Mouse (Mus musculus) c-Kit-positive CD71-negative TER-119-negative erythroid progenitor cells, embryonic 14.5 days (primary cell): ENCODE measurements around the gene Spryd3.

Experiments used
- DNase-seq: peaks from one replicate; pipeline ENCODE4 v3.0.0-alpha.2; 2013; ENCODE audit warnings: low read depth

Spryd3 gene

GRCm38 (mm10) chr15:102112827-102113226, 23.2 kb downstream of the Spryd3 start:
- DNase-seq: no peak

DNA sequence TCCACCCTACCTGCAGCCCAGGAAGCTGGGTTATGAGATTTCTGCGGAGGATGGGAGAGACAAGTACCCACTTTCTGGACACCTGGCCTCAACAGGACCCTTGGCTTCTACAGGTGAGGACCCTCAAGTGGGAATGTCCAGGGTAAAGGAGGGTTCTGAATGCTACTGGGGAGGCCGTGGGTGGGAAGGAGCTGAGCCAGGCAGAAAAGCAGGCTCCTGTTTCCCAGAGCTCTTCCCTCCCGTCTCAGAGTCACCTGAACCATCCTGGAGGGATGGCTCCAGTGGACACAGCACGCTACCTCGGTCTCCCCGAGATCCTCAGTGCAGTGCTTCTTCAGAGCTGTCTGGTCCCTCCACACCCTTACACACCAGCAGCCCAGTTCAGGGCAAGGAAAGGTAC, 23.9 kb downstream of the Spryd3 start:
- DNase-seq: no peak

DNA sequence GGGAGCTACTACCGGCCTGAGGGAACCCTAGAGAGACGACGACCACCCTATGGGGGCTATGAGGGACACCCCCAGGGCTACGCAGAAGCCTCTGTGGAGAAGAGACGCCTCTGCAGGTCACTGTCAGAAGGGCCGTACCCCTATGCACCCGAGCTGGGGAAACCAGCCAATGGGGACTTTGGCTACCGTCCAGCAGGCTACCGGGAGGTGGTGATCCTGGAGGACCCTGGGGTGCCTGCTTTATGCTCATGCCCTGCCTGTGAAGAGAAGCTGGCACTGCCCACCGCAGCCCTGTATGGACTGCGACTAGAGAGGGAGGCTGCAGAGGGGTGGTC, 24.6 kb downstream of the Spryd3 start:
- no peak for DNase-seq

GRCm38 (mm10) chr15:102110701-102111494, 25.1 kb downstream of the Spryd3 start:
- no peak for DNase-seq

DNA sequence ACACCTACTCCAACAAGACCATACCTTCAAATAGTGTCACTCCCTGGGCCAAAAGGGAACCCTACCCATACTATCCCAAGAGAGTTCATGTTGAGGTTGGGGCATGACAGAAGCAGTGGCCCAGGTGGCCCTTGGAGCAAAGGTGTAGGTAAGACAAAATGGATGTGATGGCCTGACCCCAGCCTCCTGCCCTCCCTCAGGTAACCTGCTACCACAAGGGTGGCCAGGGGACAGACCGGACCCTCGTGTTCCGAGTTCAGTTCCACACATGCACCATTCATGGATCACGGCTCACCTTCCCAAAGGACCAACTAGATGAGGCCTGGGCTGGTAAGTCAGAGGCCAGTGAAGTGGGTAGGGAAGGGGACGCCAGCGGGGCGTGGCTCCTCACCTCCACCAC, 25.8 kb downstream of the Spryd3 start:
- DNase-seq: no peak

GRCm38 (mm10) chr15:102108651-102109525, 27.1 kb downstream of the Spryd3 start:
- DNase-seq: peak; percentile 80

DNA sequence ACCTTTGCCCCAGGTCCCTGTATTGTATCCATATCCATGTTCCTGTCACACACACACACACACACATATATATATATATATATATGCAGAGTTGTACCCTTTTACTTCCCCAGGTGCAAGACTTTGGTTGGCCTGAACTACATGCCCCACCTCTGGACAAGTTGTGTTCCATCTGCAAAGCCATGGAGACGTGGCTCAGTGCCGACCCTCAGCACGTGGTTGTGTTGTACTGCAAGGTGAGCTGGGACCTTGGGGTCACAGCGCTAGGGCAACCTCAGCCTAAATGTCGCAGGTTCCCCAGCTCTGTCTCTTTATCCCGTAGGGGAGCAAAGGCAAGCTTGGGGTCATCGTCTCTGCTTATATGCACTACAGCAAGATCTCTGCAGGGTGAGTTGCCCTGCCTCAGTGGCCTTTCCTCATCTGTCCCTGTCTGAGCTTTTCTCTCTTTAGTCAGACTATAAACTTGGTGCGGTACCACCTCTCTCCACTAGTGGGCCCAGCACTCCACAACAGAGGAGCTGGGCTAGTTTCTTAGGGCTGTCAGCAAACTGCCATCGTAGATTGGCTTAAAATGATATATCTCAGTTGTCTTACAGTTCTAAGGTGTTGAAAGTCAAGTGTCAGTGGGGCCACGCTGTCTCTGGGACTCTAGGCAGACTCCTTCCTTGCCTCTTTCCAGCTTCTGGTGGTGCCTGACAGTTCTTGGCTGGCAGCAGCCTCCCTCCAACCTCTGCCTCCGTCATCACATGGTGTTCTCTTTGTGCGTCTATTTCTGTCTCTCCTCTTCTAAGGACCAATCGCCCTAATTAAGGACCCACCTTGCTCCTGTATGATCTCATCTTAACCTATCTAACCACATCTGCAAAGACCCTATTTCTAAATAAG, 28.1 kb downstream of the Spryd3 start:
- peak; percentile 73 for DNase-seq

GRCm38 (mm10) chr15:102106754-102107456, 29.1 kb downstream of the Spryd3 start:
- no peak for DNase-seq

- DNase-seq: no peak
Measured at GRCm38 (mm10) chr15:102105764-102106730, 30.0 kb downstream of the Spryd3 start.

- DNase-seq: no peak
Measured at GRCm38 (mm10) chr15:102105360-102105759, 30.7 kb downstream of the Spryd3 start.

DNA sequence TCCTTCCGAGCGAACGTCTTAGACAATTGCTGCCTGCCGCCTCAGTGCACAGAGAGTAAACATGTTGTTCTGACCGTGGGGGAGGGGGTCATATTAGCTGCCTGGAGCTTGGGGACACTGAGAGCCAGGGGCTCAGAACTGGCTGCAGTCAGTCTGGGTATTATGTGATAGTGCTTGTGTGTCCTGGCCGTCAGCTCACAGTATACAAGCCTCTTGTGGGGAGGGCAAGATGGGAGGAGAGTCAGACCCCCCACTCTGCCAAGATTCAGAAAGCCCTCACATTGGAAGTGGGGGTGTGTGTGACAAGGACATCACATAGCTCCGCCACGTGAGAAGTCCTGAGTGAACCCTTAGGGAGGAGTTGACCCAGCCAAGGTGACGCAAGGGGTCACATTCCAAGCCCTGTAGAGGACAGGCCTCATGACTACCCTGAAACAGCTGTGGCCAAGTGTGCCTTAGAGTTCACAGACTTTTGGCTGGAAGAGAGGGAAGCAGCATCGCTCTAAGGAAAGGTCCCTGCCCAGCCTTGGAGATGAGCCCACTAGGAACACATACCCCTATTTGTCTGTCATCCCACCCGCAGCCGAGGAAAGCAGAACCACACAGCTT, 32.0 kb downstream of the Spryd3 start:
- no peak for DNase-seq

DNA sequence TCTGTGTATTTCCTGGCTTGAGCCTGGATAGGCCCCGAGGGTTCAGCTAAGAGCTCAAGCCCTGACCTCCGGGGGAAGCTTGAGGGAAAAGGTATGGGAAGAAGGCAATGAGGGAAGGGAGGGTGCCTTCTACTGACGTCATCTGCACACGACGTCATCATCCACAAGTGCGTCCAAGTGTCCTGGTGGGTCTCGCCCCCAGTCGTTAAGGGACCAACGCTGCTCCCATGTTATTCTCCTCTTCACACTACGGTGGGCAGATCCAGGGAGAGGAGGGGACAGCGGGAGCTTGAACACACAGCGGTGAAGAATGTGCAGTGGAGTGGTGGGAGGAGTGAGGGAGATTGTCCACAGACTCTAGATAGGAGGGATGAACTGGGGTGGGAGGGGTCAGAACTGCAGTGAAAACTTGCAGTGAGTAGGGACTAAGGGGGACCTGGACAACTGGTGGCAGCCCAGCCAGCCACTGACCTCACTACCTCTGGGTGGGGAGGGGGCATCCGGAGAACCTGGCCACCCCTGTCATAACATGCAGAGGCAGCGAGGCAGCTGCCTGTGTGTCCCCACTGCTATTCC, 32.6 kb downstream of the Spryd3 start:
- no peak for DNase-seq

DNA sequence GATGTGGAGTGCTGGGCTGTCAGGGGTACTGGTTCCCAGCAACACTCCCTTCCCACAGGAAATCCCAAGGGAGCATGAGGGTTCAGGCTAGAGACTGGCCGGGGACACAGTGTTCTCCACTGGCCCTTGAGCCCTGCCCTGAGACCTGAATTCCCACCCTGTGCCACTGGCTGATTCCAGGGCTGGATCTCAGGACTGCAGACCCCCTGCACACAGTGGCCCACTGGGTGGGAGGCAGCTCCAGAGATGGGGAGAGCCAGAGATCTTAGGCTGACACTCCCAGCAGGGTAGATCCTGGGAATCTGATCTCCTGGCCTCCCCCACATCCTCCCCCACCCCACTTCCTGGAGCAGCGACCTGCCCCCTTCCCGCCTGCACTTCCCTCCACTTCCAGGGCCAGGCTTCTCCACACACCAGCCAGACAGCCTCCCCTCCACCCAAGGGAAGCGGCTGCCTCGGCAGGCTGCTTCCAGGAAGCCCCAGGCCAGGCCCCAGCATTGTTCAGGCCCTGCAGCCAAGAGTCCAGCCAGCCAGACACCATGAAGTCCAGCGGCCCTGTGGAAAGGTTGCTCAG, 33.4 kb downstream of the Spryd3 start:
- no peak for DNase-seq

DNA sequence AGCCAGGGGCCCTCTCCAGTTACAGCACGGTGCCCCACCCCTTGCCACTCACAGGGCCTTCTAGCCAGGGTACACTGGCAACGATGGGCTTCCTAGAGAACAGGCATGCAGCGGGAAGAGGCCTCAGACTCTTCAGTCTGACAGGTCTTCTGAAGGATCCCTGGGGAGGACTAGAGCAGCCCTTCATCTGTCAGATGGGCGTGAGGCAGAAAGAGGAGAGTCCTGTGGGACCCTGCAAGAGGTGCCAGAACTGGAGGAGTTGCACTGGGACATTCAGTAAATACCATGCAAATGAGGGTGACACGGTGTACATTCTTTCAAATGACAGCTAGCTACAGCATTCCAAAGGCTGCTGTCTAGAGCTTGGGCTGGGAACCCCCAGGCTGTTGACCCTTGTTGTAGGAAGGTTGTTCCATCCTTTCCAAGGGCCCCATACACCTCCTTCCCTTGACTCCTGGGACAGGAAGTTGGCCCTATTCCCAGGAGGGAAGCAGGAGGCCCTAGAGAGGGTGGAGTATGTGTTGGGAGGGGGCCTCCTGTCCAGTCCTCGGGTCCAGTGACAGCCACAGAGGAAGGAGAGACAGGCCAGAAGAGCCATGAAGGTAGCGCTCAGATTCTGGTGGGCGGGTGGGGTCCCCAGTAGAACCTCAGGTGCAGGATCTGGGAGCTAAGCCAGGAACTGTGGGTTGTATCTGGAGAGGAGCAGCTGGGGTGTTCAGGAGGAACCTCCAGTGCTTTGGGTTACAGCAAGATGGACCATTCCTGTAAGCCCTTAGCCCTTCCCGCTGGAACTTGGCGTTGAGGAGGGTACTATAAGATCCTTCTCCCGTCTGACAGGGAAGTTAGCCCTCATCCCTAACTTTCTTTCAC, 34.1 kb downstream of the Spryd3 start:
- DNase-seq: no peak

DNA sequence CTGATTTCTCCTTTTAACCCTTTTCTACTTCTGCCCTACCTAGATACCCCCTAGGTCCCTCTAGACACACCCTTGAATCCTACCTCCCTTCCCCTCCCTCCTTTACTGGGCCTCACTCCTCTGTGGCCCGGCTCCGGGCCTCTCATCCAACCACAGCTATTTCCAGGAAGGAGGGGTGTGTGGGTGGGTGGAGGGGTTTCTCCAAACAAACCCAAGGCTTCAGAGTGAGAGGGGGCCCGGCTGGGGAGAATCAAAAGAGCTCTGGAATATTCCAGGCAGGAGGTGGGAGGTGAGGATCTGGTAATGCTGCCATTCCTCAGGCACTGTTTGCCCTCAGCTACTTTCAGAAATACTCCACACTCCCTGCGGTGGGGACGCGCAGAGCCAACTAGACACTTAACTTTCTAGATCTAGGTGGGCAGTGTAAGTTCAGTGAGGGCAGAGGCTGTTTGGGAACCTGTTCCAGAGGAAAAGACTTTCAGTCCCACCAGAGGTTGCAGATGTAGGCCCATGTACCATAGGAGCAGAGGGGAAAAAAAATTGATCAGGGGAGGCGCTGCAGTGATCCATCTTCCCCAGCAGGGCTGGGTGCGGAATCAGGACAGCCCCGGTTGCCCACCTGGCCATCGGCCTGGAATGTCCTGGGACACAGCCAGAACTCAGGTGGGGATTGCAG, 34.9 kb downstream of the Spryd3 start:
- no peak for DNase-seq

GRCm38 (mm10) chr15:102100161-102100981, 35.7 kb downstream of the Spryd3 start, which contains the start of gene Tns2:
TSS of gene Tns2 (plus strand) at chr15:102100413.
- DNase-seq: peak; percentile 50

DNA sequence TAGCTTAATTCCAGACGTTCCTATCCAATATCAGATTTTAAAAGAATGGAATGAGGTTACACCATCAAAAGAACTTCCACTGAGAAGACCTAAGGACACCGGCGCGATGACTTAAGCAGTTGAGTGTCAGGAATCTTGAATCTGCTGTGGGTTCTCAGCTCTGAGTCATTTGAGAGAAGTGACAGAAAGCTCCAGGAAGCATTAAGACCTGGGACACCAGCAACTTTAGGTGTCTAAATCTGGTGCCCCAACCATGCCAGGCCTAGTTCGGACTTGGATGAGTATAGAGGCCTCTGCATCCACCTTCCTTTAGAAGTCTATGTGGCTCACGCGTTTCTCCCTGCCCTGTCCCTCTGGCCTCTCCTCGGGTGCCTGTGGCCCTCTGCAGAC, 36.3 kb downstream of the Spryd3 start:
- DNase-seq: no peak
